Mouse (Mus musculus) C2C12 (cell line): ENCODE measurements around the gene Irf3.

Source experiments
- CEBPB ChIP-seq: IDR thresholded peaks from one replicate; pipeline ENCODE4 v1.6.1; 2011; ENCODE audit warnings: low read depth, mild to moderate bottlenecking, control low read depth, moderate library complexity
- CTCF ChIP-seq: IDR thresholded peaks from one replicate; pipeline ENCODE4 v1.5.1; 2011; ENCODE audit not compliant: control insufficient read depth, insufficient read depth, insufficient read length
- FOSL1 ChIP-seq: IDR thresholded peaks from one replicate; pipeline ENCODE4 v1.8.0; 2011; ENCODE audit warnings: mild to moderate bottlenecking, low read length; ENCODE audit not compliant: poor library complexity, insufficient read depth, severe bottlenecking
- MAX ChIP-seq: IDR thresholded peaks from one replicate; pipeline ENCODE4 v1.6.1; 2011; ENCODE audit warnings: mild to moderate bottlenecking, control low read depth
- MYOD1 ChIP-seq: IDR thresholded peaks from one replicate; pipeline ENCODE4 v1.6.1; 2011; ENCODE audit warnings: low read depth; ENCODE audit not compliant: control insufficient read depth, insufficient read length
- MYOG ChIP-seq: IDR thresholded peaks from one replicate; pipeline ENCODE4 v1.6.1; 2011; ENCODE audit not compliant: control insufficient read depth, insufficient read length; ENCODE audit errors: extremely low read depth
- USF1 ChIP-seq: IDR thresholded peaks from one replicate; pipeline ENCODE4 v1.6.1; 2011; ENCODE audit warnings: low read depth, mild to moderate bottlenecking, control low read depth, moderate library complexity

DNA sequence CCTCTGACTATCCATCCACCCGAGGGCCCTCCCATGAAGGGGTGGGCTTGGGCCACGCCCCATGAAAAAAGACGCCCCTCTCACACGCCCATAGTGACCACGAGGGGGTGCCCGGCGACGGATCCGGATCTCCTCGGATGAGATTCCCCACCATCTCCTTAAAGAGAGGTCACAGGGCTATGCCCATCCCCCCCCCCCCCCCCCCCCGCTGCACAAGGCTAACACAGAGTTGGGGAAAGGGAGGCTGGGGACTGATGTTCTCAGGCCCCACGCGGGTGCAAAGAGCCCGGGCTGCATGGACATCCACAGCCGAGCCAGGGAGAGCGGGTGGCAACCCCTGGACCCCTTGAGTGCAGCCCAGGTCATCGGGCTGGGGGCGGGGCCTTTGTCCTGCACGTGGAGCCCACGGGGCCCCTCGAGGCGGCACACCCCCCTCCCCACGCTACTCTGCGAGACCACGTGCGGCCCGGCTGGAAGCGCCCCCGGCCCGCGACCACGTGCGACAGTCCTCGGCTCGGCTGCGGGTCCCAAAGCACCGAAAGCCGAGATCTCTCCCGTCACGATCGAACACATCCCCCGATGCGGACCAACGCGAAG is 11.8 kb upstream of the Irf3 start:
- TF ChIP-seq CTCF (peak; percentile 38), MYOD1 (no peak), MAX (peak; percentile 40), MYOG (no peak), USF1 (peak; percentile 0), CEBPB (no peak), FOSL1 (no peak)
